Mouse (Mus musculus): ENCODE measurements around the gene Mus81.

- TF ChIP-seq CTCF (IDR thresholded peaks at IDR 0.05; ENCODE audit: borderline replicate concordance, extremely low read depth, insufficient read depth, insufficient read length) (no peak), POLR2A (IDR thresholded peaks at IDR 0.05; ENCODE audit: borderline replicate concordance, extremely low read depth, insufficient read depth, insufficient read length, poor library complexity, severe bottlenecking) (no peak)
These were observed 30.5 kb upstream of the Mus81 start for GRCm38 (mm10) chr19:5518721-5519120.

Measured in brain, embryonic 14.5 days (tissue).